Mouse (Mus musculus): ENCODE measurements around the gene Gm49340.
"Not testable (repeated sequence)": the region's sequence is repeated elsewhere in the genome, so short reads cannot be mapped to it uniquely, and the experiment has no call there.

Gm49340 gene

GRCm38 (mm10) chr11:73329442-73329841 lies at the start of gene Gm49340, which contains the start of the genes Aspa and Spata22:
Gene Gm49340, plus strand, starts transcription at chr11:73329741.
Gene Aspa, minus strand, starts transcription at chr11:73329596.
Gene Spata22, plus strand, starts transcription at chr11:73329741.
- no peak for DNase-seq (ENCODE audit: extremely low spot score, low read depth, low spot score)

DNA sequence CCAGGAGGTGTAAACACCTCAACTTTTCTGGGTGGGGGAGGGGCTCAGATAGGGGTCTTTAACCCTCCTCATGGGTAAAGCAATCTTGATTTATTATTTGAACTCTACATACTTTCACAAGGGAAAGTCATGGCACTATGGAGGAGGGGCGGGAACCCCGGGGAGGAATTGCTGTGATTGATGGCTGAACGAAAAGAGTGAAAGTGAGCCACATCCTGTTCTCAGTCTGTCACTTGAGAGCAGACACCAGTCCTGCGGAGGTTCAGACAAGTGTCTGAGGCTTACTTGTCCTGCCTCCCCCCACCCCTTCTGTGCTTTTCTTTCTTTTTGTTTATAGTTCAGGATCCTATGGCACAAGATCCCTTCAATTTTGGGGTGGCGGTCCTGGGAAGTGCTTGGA lies 48.8 kb upstream of the Gm49340 start:
- no peak for DNase-seq (ENCODE audit: extremely low spot score, low read depth, low spot score)

GRCm38 (mm10) chr11:73281528-73282027 lies 48.0 kb upstream of the Gm49340 start:
- no peak for DNase-seq (ENCODE audit: extremely low spot score, low read depth, low spot score)

DNA sequence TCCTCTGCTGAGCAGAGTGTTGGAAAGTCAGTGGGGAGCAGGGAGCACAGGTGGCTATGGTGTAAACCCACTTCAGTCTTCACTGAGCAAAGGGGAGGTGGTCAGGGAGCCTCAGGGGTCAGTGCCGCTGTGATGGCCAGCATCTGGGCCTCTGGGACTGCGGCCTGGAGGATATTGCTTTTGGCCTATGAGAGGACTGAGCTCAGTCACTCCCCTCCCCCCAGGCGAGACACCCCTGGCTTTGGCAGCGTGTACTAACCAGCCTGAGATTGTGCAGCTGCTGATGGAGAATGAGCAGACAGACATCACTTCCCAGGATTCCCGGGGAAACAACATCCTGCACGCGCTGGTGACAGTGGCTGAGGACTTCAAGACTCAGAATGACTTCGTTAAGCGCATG lies 46.2 kb upstream of the Gm49340 start:
- DNase-seq (ENCODE audit: extremely low spot score, low read depth, low spot score): no peak

GRCm38 (mm10) chr11:73283926-73284325 lies 45.6 kb upstream of the Gm49340 start:
- DNase-seq (ENCODE audit: extremely low spot score, low read depth, low spot score): no peak

- no peak for DNase-seq (ENCODE audit: extremely low spot score, low read depth, low spot score)
Measured at GRCm38 (mm10) chr11:73284351-73284750, 45.2 kb upstream of the Gm49340 start.

DNA sequence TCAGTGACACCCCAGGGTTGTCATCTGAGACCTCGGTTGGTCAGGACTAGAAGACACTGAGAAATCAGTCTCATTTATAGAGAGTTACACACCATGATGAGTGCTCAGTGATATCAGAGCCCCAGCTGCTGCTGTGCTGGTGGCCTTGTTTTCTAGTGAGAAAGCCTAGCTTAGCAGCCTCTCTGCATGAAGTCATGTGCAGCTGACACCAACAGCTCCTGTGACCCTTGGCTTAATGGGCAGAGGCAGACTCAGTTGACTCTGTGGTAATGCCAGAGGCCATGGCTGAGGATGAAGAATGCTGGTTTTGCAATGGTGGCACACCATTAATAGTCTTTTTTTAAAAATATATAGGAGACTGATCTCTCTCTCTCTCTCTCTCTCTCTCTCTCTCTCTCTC lies 39.9 kb upstream of the Gm49340 start:
- DNase-seq (ENCODE audit: extremely low spot score, low read depth, low spot score): no peak

- DNase-seq (ENCODE audit: extremely low spot score, low read depth, low spot score): no peak
Measured at GRCm38 (mm10) chr11:73303123-73303522, 26.4 kb upstream of the Gm49340 start.

GRCm38 (mm10) chr11:73315961-73316360 lies 13.6 kb upstream of the Gm49340 start:
- DNase-seq (ENCODE audit: extremely low spot score, low read depth, low spot score): no peak

GRCm38 (mm10) chr11:73318581-73318980 lies 11.0 kb upstream of the Gm49340 start:
- DNase-seq (ENCODE audit: extremely low spot score, low read depth, low spot score): not testable (repeated sequence)

- not testable (repeated sequence) for DNase-seq (ENCODE audit: extremely low spot score, low read depth, low spot score)
Measured at GRCm38 (mm10) chr11:73321064-73321463, 8.5 kb upstream of the Gm49340 start.

DNA sequence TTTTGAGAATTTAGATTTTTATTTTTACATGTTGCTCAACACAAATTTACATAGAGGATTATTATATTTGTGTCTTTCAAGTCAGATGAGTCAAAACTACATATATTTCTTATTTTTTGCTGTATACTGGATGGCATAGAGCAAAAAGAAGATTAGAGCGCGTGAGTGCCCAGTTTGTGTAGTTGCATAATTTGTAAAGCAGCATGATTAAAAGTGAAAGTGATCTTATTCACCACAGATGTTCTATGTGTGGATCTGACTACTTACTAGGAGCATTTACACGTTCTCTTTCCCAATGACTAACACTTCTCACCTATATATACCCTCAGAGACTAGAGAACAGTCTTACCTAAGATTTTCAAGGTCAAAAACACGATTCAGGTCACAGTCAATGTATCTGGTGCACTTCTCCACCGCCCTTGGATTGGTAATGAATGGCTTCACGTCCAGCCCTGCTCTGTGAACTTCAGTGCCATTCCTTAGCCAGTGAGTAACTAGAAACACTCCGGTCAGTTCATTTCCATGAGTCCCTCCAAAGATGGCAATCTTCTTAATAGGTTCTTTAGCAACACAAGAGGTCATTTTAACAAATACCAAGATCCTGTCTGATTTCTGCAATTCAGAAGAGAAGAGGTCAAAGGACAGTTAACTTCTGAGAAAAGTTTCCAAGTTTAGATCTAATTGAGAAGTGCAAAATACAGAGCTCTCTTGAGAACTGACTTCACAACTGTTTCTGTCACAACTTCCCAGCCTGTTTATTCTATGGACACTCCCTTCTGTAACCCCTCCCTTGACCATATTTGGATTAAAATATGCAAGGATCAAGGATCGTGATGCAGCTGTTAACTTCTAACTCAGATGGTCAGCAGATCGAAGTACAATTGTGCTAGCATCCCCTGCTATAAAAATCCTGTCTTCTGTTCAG lies 5.4 kb upstream of the Gm49340 start:
- no peak for DNase-seq (ENCODE audit: extremely low spot score, low read depth, low spot score)

GRCm38 (mm10) chr11:73326485-73326886 lies 3.1 kb upstream of the Gm49340 start:
- no peak for DNase-seq (ENCODE audit: extremely low spot score, low read depth, low spot score)

GRCm38 (mm10) chr11:73327361-73327760 lies 2.2 kb upstream of the Gm49340 start:
- no peak for DNase-seq (ENCODE audit: extremely low spot score, low read depth, low spot score)

GRCm38 (mm10) chr11:73333357-73333756 lies 3.8 kb downstream of the Gm49340 start:
- no peak for DNase-seq (ENCODE audit: extremely low spot score, low read depth, low spot score)

DNA sequence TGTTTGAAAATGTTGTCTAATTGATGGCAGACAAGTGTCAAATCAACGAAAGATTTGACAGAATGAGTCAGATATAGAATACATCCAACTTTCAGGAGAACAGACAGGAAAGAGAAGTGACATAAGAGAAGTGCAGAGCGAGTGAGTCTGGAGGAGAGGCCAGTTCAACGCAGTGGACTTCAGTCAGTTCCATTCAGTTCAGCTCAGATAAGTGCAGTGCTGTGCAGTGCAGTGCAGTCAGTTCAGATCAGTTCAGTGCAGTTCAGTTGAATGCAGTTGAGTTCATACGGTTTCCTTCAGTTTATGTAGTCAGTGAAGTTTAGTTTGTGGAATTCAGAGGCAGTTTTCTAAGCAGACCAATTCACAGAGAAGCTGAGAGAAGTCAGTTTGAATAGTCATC lies 7.4 kb downstream of the Gm49340 start:
- DNase-seq (ENCODE audit: extremely low spot score, low read depth, low spot score): no peak

GRCm38 (mm10) chr11:73350483-73350882 lies 20.9 kb downstream of the Gm49340 start, which contains the start of gene Olfr20:
Gene Olfr20, plus strand, starts transcription at chr11:73350783.
- no peak for DNase-seq (ENCODE audit: extremely low spot score, low read depth, low spot score)

GRCm38 (mm10) chr11:73370946-73371345 lies 41.4 kb downstream of the Gm49340 start, which contains the start of gene Olfr376:
Gene Olfr376, plus strand, starts transcription at chr11:73371246.
- no peak for DNase-seq (ENCODE audit: extremely low spot score, low read depth, low spot score)

DNA sequence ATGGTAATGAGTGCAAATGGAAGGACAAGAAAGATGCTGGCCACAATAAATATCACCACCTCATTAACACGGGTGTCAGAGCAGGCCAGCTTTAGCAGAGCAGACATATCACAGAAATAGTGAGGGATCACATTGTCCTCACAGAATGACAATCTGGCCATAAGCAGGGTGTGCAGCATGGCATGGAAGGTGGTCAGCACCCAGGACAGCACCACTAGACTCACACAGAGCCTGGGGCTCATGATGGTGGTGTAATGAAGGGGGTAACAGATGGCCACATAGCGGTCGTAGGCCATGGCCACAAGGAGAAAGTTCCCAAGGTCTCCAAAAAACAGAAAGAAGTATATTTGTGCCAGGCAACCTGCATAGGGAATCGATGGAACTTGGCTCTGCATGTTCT lies 65.8 kb downstream of the Gm49340 start:
- DNase-seq (ENCODE audit: extremely low spot score, low read depth, low spot score): no peak

- no peak for DNase-seq (ENCODE audit: extremely low spot score, low read depth, low spot score)
Measured at GRCm38 (mm10) chr11:73399514-73399913, 70.0 kb downstream of the Gm49340 start, which contains the start of gene Olfr1. Gene Olfr1, minus strand, starts transcription at chr11:73399614.

Measured in hindlimb bud, embryonic 11.5 days (tissue).